Mouse (Mus musculus) urinary bladder, postnatal 10 days (tissue): ENCODE measurements around the gene Plxnb1.

Experiments
- DNase-seq: peaks from one replicate; pipeline ENCODE4 v3.0.0; 2022; ENCODE audit warnings: low spot score

Plxnb1 gene

DNA sequence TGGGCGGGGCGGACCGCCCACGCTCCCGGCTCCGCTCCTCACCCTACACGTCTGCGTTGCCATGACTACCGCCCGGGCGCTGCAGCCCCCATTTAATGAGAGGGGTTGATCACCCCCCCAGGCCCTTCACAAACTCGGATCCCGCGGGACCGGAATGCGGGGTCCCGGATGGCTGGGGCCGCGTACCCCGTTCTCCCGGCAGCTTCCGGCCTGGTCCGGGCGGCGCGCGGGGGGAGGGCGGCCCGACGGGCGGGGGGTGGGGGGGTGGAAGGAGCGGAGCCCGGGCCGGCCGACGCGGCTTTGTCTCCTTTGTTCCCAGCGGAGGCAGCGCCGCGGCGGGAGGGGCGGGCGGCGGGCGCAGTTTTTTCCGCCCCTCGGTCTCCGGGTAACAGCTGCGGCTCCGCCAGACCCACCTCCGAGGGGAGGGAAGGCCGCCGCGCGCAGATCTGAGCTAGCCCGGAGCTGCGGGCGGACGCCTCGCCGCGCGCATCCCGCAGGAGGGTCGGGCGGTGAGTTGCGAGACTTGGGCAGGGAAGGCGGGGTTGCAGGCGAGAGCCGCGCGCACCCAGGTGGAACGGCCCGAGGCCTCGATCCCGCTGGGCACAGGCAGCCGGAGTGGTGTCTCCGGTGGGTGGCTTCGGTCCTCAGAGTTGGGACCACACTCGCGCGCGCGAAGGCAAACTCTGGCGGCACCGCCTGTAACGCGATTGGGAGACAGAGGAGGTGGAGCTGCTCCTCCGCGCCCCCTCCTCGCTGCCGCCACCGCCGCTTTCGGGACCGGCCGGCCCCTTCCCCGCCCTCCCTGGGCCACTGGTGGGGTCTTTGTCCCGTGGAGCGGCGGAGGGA, at the start of gene Plxnb1:
TSS of gene Plxnb1 (plus strand) at position 253 of the 846 bp plus-strand sequence.
- DNase-seq: no peak

DNA sequence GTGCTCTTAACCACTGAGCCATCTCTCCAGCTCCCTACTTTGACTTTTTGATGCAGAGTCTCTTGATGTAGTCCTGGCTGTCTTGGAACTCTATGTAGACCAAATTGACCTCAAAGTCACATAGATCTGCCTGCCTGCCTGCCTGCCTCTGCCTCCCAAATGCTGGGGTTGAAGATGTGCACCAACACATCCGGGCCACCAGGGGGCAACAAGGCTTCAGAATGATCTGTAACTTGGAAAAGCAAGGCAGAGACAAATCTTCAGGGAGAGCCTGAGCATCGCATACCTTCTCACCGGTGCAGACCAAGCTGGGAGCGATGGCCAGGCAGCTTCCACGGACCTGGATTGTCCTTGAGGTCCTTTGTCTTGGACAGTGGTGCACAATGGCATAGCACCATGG, 48.9 kb upstream of the Plxnb1 start:
- DNase-seq: no peak

DNA sequence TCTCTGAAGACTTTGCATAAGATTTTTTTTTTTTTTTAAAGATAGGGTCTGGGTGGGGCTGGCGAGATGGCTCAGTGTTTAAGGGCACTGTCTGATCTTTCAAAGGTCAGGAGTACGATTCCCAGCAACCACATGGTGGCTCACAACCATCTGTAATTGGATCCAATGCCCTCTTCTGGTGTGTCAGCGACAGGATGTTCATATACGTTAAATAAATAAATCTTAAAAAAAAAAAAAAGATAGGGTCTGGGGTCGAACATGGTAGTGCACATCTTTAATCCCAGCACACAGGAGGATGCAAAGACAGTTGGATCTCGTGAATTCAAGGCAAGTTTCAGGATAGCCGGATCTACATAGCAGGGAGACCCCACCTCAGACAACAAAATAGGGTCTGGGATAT, 45.9 kb upstream of the Plxnb1 start:
- no peak for DNase-seq

DNA sequence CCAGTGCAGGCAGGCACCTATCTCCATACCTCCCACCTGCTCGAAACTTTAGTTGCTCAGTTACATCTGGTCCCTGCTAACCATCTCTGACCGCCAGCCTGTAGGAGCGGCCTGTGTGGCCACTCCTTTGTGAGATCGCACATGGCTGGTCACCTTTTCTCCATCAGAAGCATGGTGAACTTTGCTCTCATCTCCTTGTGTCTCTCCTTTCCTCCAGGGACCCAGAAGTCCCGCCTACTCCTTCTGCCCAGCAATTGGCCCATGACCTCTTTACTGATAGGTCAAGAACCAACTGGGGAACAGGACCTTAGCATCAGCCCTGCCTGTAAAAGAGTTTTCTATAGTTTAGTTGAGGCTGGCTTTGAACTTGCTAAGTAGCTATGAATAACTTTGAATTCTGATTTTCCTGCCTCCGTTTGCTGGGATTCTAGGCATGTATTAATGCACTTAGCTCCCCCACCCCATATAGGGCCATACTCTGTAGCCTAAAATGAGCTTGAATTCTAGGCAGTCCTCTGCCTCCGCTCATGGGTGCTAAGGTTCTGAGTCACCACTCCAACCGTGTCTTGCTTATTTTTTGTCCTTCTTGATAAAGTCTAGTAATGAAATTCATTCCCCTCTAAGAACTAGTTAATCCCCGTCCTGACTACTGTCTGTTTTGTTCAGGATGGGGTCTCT, 45.1 kb upstream of the Plxnb1 start:
- no peak for DNase-seq

DNA sequence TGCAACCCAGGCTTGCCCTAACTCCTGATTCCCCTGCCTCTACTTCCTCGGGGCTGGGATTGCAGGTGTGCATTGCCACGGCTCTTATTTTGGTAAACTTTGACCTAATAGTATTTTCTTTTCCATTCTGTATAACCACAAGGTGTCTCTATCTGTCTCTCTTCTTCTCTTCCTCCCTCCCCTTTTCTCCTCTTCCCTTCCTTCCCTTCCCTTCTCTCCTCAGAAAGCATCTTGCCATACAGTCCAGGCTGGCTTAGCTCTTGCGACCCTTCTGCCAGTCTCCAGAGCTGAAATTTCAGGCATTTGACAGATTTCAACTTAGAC, 44.6 kb upstream of the Plxnb1 start:
- DNase-seq: no peak

DNA sequence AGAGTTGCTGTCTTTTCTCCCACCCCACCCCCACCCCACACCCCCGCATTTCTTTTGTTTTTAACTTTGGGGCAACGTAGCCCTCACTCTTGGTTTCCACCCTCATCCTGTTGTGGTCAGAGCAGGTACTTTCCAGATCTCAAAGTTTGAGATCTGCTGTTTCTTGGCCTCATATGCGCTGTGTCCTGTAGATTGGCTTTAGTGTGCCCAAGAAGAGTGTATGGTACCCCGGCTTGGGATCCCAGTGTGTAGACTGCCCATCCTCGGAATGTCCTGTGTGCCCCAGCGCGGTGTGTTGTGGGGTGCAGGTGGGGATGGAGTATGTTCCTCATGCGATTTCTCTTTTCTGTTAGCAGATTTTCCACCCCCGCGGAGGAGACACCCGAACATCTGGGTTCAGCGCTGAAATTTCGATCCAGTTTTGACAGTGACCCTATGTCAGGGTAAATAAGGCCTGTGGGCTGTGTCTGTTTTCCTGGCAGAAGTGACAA, 44.1 kb upstream of the Plxnb1 start:
- DNase-seq: no peak

DNA sequence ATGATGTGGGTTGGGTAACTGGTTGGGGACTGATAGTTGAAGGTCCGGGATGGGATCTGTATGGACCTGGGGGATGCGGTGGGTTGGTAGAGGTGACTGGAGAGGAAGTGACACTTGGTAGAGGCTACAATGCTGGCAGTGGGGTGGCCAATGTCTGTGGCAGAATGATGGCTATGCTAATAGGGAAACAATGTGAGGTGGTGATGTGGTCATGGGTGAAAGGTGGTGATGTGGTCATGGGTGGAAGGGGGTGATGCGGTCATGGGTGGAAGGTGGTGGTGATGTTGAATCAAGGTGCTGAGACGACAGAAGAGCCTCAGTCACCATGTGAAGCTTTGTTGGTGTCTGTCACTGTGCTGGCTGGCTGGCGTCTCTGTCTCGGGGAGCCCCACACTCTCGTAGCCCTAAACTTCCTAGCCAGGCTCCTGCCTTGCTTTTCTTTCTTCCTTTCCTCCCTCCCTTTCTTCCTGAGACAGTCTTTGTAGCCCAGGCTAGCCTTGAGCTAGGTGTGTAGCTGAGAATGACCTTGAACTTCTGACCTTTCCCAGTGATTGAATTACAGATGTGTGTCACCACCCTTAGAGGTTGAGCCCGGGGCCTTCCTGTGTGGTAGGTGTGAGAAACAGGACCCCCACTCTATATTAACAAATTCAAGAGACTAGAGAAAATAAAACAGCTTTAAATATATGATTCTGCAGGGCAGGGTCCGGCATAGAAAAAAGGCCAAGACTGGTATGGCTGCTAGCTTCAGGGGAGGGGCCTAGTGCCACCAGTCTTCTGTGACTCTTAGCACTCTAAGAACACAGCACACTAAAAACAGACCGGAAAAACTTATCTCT, 43.3 kb upstream of the Plxnb1 start:
- DNase-seq: no peak

DNA sequence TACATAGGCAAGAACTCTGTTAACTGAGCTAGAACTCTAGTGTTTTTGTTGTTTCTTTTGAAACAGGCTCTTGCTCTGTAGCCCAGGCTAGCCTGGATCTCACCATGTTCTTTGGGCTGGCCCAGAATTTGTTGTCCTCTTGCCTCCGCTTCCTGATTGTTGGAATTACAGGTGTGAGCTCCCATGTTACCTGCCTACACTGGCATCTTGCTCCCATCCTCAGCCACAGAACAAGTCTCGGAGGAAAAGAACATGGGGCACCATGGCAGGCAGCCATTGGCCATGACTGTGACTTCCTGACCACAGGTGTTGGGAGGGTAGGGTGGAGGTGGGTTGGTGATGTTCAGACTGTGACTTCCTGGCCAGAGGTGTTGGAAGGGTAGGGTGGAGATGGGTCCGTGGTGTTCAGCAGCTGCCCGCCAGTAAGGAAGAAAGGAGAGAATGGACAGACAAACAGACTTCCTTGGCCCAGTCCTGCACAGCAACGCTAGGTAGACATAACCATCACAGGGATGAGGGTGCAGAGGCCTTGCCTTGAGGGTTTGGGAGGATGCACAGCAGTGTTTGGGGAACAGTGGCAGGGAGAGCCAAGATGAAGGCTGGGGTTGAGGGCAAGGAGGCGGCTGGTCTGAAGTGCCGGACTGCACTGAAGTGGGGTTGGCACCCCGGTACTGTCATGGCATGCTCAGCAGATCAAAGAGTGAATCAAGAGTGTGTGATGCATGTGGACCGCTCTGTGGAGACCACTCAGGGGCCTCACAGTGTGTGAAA, 42.5 kb upstream of the Plxnb1 start:
- DNase-seq: no peak

DNA sequence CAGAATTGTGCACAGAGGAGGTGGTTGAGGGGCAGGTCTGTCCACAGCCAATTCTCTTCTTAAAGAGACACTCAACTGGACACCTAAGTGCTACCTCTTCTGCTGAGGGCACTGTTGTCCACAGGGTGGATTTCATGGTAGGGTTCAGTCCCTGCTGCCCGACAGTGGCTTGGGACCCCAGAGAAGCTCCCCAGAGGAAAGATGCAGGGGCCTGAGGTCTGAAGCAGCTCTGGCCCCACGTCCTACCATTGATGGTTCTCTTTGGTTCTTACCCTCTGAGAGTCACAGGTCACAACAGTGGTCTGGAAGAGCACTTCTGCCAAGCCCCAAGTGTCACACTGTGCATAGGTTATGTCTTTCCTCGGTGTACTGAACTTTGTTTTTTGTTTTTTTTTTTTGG, 41.8 kb upstream of the Plxnb1 start:
- DNase-seq: no peak

DNA sequence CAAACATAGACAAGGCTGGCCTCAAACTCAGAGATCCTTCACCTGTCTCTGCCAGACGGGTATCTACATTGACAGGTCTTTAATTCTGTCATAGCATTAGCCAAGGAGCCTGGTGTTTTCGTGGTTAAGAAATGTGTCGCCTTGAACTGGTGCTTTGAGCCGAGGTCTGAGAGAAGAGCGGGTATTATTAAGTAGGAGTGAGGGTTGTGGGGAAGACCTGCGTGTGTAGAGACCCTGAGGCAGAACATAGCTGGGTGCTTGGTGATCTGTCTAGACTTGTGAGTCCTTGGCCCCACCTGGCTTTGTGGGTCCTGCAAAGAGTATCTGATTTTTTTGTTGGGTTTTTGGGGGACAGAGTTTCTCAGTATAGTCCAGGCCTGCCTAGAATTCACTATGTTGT, 41.3 kb upstream of the Plxnb1 start:
- DNase-seq: no peak

DNA sequence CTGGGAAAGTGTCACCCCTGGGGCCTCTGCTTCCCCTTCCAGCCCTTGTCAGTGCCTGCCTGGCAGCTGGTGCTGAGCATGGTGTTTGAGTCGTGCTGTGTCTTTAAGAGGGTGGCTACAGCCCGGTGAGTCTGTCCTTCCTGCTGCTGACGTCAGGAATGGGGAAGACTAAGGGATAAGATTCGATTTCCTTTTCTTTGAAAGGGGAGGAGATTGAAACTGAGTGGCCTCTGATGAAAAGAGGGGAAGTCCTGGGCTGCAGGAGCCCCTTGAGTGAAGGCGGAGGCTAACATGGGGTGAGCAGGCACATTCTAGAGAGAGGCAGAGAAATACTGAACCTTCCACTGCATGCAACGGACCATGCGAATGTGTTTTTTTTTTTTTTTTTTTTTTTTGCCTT, 40.5 kb upstream of the Plxnb1 start:
- DNase-seq: no peak

DNA sequence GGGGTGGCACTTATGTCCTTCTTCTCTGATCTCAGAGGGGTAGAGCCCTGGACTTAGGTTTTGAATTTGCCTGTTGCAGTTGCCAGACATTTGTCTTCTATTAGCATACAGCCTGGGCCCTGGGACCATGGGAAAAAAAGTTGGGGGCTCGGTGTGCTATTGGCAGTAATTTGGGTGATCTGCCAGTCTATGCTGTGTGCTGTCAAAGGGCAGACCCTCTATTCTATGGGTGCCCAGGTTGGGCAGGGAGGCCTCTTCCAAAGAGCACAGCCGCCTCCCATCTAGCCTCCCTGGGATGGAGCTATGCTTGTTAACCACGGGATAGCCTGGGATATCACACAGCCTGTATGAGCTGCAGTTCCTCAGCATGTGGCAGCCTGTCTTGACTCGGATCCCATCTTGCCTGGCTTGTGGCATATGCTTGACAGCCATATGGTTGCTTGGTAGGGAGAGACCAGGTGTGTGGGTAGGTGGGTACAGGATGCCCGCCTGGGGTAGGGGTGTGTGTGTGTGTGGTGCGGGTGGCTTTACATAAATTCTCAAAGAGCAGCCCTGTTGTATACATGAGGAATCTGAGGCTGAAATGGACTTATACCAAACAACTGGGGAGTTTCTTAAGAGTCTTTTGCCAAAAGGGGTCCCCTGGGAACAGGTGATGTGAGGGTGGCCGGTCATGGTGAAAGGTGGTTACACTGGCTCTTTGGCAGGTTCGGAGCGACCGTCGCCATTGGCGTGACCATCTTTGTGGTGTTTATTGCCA, 39.7 kb upstream of the Plxnb1 start:
- DNase-seq: no peak

DNA sequence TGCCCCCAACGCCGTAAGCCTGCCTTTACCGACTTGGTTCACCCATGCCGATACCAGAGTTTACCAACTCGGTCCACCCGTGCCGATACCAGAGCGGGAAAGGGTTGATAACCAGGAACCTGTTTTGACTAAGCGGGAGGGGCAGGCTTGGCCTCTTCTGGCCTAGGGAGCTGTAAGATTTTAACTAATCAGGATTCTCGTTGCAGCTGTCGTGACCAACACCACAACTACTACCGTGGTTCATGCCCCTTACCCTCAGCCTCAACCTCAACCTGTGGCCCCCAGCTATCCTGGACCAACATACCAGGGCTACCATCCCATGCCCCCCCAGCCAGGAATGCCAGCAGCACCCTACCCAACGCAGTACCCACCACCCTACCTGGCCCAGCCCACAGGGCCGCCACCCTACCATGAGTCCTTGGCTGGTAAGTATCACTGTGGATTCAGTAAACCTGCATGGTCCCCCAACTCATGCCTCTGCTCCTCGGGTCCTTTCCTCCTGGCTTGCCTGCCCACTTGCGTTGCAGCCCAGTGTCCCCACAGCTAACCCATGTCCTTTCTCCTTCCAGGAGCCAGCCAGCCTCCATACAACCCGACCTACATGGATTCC, 39.0 kb upstream of the Plxnb1 start:
- DNase-seq: no peak

DNA sequence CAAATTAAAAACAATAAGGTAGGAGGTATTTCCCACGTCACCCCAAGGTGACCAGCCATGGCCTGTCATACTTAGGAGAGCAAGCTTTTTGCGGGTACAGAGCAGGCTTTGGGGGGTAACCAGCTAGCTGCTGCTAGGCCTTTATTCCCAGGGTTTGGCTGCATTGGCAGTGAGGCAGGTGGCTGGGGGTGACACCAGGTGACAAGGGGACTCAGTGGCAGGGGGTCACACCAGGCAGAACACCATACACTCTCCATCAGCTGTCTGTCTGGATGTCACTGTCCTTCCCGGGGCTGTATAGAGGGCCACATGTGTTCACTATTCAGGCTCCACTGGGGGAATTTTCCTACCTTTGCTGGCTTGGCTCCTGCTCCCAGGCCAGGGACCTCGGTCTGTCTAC, 38.3 kb upstream of the Plxnb1 start:
- DNase-seq: no peak

DNA sequence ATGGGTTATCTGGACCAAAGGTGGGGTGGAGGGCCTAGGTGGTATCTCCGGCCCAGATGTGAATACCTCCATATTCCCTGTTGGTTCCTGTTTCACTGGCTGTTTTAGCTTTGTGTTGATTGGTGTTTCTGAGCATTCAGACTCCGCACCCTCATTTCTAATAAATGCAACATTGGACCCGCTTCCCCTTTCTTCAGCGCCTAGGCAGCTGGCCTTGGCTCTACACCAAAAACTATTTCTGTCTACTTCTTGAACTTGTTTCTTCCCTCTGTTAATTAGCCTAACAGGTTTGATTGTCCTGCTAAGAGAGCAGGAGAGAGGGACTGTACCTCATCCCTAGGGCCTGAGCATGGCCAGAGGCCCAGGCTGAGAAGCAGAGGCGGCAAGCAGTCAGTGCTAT, 37.6 kb upstream of the Plxnb1 start:
- no peak for DNase-seq

DNA sequence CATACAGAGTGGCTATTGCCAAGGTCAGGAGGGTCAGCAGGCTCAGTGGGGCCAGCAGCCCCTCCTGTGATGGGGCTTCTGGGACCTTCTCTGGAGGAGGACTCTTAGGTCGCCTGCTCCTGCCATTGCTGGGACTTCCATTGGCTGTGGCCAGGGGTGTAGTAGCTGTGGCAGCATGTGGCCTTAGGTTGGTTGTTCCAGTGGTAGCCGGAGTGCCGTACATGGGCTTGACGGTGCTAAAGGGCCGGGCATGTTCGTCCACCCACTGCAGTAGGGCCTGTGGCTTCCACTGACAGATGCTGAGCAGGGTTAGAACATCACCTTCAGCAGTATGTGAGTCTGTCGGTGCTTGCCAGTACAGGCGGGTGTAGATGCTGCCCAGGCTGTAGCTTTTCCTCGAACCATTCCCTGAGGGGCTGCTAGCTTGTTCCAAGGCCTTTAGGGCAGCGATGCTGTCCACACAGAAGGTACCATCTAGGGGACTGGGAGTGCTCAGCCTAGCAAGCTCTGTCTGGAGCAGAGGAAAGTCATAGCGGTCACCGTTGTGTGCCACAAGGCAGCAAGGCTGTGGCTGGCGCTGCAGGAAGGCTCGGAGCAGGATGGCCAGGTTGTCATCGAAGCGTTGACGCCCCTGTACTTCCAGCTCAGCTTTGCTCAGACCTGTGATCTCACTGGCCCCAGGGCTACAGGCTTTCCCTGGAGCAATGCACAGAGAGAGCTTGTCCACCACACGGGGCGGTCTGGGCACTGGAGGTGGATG, 37.0 kb upstream of the Plxnb1 start:
- no peak for DNase-seq

DNA sequence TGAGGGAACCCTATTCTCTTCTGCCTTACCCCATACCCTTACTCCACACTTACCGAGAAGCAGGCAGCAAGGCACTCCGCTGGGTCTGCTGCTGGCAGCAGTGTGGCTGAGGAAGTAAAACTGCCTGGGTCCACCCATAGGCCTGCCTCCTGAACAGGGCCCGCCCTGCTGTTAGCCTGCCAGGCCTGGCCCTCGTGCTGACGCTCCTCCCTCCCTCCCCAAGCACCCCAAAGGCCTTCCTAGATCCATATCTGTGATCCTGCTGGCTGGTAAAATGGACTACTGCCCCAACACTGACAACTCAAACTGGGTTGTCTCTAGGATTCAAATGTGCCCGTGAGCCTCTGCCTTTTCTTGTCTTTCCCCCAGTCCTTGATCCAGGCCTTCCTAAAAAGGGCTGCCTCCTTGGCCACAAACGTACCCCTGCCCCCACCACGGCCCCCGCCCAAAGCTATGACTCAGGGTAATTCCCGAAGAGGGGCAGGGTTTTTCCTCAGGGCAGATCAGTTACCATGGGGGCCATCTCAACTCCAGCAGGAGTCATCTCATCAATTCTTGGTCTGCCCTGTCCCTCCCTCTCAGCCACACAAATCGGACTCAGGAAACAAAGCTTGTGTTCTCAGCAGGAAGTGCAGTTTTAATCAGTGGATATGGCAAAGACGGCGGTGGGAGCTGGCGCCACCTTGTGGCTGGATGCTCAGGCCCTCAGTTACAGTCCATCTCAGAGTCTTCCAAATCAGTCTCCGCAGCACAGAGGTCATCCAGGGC, 35.9 kb upstream of the Plxnb1 start, which contains the start of gene Trex1:
TSS of gene Trex1 (minus strand) at position 599 of the 768 bp plus-strand sequence.
- DNase-seq: no peak

DNA sequence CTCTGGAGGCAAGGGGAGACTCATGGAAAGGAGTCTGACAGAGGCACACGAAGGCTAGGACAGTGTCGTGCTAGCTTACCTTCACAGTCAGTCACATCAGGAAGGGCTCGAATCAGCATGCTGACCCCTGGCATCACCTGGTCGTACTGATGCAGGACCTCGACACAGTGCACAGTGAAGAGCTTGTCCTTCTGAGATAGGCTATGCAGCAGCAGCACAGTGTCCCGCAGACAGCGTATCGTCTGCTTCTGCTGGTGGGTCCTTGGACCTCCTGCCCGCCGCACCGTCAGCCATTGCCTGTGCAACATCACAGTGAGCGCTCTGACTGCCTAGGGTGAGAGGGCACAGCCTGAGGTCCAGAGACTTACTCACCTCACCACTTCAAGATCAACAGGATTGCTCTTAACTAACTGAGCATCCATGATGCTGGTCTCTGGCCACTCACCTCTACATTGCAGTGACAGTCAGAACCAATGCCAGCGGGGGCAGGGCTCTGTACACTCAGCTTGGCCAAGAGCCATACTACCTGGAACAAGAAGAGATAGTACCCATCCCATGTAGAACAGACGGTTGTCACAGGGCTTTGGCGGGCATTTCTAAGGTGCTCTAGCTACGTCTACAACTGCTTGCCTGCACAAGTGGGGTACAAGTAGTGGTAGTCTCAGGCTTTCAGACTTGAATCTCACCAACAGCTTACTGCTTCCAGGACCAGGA, 34.8 kb upstream of the Plxnb1 start:
- DNase-seq: no peak
